Mouse (Mus musculus): ENCODE measurements at regions not wholly inside any gene's neighbourhood (a gene's known extent, or its start where the extent isn't known, plus 50 kb on each side); places are given as distances from the start of the nearest gene placed in this dataset.
A peak's percentile ranks its signal among the peaks of the same experiment; 100 is the strongest.

DNA sequence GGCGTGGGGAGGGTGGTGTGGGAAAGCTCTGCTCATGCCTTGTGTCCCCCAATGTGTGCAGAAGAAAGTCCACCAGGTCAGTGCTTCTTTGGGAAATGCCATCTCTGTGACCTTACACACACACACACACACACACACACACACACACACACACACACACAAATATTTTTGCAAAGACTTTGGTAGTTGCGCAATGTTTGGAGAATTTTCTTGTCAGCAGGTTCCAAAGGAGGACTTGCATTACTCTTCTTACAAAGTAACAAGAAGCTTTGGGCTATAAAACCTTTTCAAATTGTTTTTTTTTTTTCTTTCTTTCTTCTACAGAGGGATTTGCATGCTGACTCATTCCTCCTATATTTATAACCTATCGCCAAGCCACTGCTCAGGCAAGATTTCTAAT is 59.1 kb upstream of the Npvf start:
- DNase-seq: no peak

- DNase-seq: no peak
Observed at GRCm38 (mm10) chr6:50718631-50719030, 64.4 kb upstream of the Npvf start.

DNA sequence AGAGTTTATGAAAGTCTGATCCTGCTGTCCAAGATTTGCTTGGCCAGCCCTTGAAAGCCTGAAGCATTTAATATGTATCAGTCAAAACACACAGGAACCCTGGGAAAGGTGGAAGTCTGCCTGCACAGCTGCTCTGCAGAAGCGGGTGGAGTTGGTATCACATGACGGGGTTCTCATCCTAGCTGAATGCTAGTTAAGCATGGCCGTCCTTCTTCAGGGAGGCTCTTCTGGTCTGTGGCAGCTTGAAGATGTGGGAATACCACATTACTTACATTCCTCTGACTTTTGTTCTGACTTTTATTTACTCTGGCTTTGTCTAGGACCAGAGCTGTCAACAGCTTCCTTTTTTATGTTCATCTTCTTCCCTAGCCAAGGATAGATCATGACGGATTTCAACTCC is 66.1 kb upstream of the Npvf start:
- DNase-seq: no peak

DNA sequence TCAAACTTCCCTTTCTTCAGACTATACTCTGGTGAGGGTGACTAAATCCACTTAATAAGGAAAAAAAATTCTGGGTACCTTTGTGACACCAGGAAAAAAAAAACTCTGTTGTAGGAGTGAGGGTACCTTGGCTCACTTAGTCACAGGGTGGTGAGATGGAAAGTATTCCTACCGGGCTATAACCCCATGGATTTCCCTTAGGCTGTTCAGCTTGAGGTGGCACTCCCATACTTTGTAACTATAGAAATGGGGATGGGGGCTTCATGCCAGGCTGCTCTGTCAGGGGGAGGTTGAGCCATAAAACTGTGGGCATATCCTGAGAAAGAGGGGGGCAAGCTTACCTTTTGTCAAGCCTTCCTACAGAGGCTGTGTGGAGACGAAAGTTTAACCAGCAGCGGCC is 71.4 kb upstream of the Npvf start:
- no peak for DNase-seq

DNA sequence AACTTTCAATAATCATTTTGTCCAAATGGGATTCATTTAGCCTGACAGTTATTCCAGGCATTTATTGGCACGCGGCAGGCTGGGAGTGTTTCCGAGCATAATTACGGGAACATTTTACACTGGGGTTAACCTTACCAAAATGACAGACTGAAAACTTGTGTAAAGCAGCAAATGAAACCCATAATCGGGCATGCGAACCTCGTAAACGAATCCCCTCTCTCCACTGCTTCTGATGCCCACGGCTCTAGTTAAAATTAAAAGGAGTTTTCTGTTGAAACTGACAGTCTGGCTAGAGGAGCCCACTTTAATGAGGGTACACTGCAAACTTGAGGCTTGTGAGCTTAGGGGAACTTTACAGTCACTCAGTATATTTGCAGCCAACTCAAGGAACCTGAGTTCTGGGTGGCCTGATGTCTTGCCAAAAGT is 71.9 kb upstream of the Npvf start:
- no peak for DNase-seq

GRCm38 (mm10) chr6:50730744-50731718 is 76.8 kb upstream of the Npvf start:
- no peak for DNase-seq

- no peak for DNase-seq
Observed at GRCm38 (mm10) chr6:50734701-50735100, 80.5 kb upstream of the Npvf start.

DNA sequence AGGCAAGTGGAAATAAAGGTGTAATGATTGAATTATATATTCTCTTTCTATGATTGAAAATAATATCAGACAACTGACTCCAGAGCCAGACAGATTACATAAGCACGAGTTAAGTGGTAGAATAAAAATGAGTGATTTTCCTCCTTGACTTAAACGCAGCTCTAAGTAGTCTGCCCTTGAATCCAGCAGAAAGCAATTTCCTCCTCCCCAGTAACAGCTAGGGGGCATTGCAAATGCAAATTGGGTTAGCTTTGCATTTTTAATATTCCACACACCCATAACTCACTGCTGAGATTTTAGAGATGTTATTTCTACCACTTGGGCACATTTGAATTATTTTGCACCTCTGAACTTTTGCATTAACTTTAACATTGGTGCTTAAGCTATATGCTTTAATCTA is 81.6 kb upstream of the Npvf start:
- no peak for DNase-seq

DNA sequence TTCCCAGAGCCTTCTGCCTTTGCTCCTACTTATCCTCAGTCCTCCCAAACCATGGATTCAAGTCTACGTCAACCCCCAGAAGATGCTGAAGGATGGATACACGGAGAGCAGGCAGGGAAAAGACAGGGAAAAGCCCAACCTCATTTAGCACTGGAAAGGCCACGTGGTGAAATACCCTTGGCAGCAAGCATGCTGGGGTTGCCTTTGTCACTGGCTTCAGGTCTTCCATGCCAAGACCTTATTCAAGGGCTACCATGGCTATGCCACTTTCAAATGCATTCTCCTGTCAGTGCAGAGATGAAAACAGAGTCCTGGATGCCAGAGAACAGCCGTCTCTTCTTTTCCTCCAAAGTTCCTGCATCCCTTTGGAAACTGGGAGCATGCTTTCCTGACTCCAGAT is 87.8 kb upstream of the Npvf start:
- no peak for DNase-seq

- DNase-seq: no peak
Observed at GRCm38 (mm10) chr6:50744462-50745166, 90.4 kb upstream of the Npvf start.

GRCm38 (mm10) chr6:50753151-50753550 is 98.9 kb upstream of the Npvf start:
- no peak for DNase-seq

DNA sequence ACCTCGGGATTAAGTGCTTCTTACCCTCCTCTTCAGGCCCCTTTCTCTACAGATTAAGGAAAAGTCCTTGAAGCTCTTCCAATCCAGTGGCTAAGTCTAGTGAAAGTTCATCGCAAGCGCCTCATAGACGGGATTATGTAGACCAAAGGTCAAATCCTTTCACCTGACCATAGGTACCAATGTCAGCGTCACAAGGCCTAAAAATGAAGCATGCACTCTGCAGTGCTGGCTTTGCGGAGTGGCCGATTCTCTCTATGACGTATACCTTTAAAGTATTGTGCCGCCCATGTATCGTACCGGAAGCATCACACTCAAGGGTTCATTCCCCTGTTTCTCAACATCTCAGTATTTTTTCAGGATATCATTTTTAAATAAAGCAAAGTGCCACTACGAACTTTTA is 100.5 kb upstream of the Npvf start:
- DNase-seq: no peak

- DNase-seq: no peak
Observed at GRCm38 (mm10) chr6:50760367-50760766, 106.1 kb upstream of the Npvf start.

DNA sequence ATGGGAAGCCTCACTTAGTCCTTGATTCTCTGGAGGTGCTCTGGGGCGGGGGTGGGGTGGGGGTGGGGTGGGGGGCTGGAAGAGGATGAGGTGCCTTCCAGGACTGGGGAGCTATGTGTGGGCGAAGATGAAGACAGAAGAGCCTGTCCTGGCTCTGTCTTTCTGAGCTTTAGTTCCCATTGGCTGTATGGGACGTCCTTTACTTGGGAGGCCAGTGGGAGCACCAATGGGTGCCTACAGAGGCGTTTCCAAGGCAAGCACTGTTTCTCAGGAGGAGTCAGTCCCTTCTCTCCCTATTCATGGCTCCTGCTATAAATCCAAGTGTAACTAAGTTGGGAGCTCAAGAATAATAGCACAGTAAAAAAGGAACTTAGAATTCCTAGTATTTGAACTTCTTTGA is 108.9 kb upstream of the Npvf start:
- no peak for DNase-seq

- no peak for DNase-seq
Observed at GRCm38 (mm10) chr6:50766442-50766915, 112.2 kb upstream of the Npvf start.

DNA sequence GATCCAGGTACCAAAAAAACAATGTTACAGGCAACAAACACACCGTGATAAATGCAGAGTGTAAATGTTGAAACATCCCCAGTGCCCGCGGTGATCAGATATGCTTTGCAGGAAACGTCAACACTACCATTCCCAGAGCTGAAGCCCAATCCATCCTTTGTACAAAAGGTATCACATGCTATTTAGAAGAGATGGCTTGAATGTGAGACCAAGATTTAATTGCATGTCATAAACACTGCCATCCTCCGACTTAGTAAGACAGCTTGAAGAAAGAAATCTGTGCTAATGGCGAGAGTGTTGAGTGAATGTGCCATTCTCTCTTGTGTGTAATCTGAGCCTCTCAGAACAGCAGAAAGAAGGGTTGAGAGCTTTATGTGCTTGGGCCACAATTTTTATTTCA is 112.9 kb upstream of the Npvf start:
- DNase-seq: no peak

GRCm38 (mm10) chr6:50767827-50768226 is 113.6 kb upstream of the Npvf start:
- DNase-seq: no peak

GRCm38 (mm10) chr6:50769101-50769500 is 114.9 kb upstream of the Npvf start:
- DNase-seq: no peak

DNA sequence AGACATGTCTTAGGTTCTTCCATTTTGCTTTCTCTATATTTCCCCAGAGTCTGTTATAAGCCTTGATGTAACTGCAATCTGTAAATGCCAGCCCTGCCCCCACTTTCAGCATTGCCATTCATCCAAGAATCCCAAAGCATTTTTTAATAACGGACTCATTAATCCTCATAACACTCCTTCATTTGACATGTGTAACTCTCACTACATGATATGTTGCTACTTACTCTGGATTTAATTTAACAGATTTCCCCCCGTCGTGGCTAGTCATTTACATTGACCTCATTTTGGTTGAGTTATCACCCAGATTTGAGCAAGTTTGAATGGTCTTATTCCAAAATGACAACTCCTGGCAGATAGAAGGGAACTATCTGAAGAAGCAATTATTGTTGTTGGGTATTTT is 116.2 kb upstream of the Npvf start:
- no peak for DNase-seq

DNA sequence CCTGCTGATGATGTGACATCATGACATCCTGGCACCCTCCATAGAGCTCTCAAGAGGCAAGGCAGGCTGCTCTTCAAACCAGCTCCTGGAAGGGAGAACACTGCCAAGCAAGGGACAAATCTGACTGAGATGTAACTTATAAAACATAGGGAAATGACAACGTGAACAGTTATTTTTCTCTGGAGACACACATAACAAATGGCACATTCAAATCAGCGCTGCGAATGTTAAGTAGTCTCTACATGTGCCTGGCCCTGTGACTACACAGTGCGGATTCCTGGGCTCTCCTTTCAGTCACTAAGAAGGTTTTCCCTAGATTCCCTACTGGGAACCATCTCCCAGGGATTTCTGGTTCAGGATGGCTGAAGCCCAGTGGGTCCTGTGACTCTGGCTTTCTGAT is 121.4 kb upstream of the Npvf start:
- DNase-seq: no peak

GRCm38 (mm10) chr6:50776236-50776832 is 122.1 kb upstream of the Npvf start:
- no peak for DNase-seq

DNA sequence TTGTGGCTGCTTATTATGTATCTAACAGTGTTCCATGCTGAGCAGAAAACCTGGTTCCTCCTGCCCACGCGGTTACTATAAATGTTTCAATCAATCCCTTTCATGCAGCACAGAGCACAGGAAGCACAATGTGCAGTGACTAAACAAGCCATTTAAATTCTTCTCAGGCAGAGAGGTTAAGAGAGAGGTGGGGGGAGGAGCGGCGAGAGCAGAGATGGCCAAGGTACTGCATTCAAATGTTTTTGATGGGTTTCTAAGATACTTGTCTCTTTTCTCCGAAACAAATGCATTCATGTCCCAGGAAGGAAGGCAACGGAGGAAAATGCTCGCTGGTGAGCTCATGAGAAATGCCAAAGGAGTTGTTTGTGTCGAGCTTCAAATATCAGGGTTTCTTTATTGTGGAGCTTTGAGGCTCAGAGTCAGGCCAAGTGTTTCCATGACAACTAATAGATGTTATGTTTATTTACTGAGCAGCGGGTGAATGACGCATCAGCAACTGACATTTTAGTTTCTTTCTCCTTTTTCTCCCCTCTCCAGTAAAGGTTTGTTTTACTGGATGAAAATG is 122.8 kb upstream of the Npvf start:
- peak; percentile 13 for DNase-seq

GRCm38 (mm10) chr6:50777827-50778226 is 123.6 kb upstream of the Npvf start:
- no peak for DNase-seq

All from thymus, postnatal 4 days (tissue).